Mouse (Mus musculus) heart, postnatal 10 days (tissue): ENCODE results near the gene Prkaa1. TPM values are rescaled to one million over a fixed set of nuclear protein-coding genes. Genes with fewer than 3 reads are reported as not detected.
"Not testable (repeated sequence)": the region's sequence is repeated elsewhere in the genome, so short reads cannot be mapped to it uniquely, and the experiment has no call there.

Experiments
- DNase-seq, 2 experiments: peaks; one replicate each; pipeline ENCODE4 v3.0.0; 2021
- intact Hi-C: fragments of 180-260 bp; cut with DNase I; formaldehyde crosslinking; loops from one replicate; pipeline ENCODE4 v1.15.1; 2025
- total RNA-seq, 2 experiments: library from RNA; stranded (reverse); gene quantifications; 2 replicates each; pipeline ENCODE4 v1.2.3; 2021

The Prkaa1 gene
- total RNA-seq, 2 experiments from 2014 or later: 16.9 to 18.4 TPM

- DNase-seq: peak in 1 of 2 experiments; percentile 10
- intact Hi-C loops: no loop called here
These were observed 13.7 kb downstream of the Prkaa1 start for GRCm38 (mm10) chr15:5157386-5157785.

GRCm38 (mm10) chr15:5158827-5159226 is 15.2 kb downstream of the Prkaa1 start:
- intact Hi-C loops: no loop called here
- DNase-seq: peak; percentile 41 to 58

- DNase-seq: no peak
- intact Hi-C loops: no loop called here
These were observed 21.6 kb downstream of the Prkaa1 start for GRCm38 (mm10) chr15:5165121-5165773.

GRCm38 (mm10) chr15:5173217-5173820 is 29.7 kb downstream of the Prkaa1 start:
- intact Hi-C loops: no loop called here
- DNase-seq: no peak

GRCm38 (mm10) chr15:5184668-5185330 is 41.1 kb downstream of the Prkaa1 start:
- peak in 1 of 2 experiments; percentile 31 for DNase-seq

GRCm38 (mm10) chr15:5185366-5186292 is 42.0 kb downstream of the Prkaa1 start, which contains the start of gene Ttc33:
TSS of gene Ttc33 (plus strand) at chr15:5185525.
- DNase-seq: peak; percentile 87 to 89
- intact Hi-C loops: loop anchor here (2.0 kb wide), 1 partner anchor 69 kb away; the partner anchor contains the start of gene Rpl37

More at GRCm38 (mm10) chr15:5184668-5185330, 41.1 kb downstream of the Prkaa1 start:
- intact Hi-C loops: loop anchor here (2.0 kb wide), 1 partner anchor 68 kb away; the partner anchor contains the start of gene Rpl37

- no peak for DNase-seq
- intact Hi-C loops: no loop called here
These were observed 42.6 kb downstream of the Prkaa1 start for GRCm38 (mm10) chr15:5186293-5186675.

- DNase-seq: no peak
- intact Hi-C loops: no loop called here
These were observed 43.5 kb downstream of the Prkaa1 start for GRCm38 (mm10) chr15:5187116-5187515.

GRCm38 (mm10) chr15:5188029-5188428 is 44.4 kb downstream of the Prkaa1 start:
- intact Hi-C loops: no loop called here
- DNase-seq: no peak

- DNase-seq: peak; percentile 34 to 36
- intact Hi-C loops: loop anchor here (5.0 kb wide), 1 partner anchor 1018 kb away; no protein-coding TSS in a partner anchor
These were observed 45.9 kb downstream of the Prkaa1 start for GRCm38 (mm10) chr15:5189504-5190093.

- intact Hi-C loops: loop anchor here (2.0 to 5.0 kb wide), 3 partner anchors 43 to 1013 kb away; no protein-coding TSS in a partner anchor
- DNase-seq: peak; percentile 35 to 48
These were observed 50.2 kb downstream of the Prkaa1 start for GRCm38 (mm10) chr15:5193833-5194232.

GRCm38 (mm10) chr15:5194446-5194845 is 50.8 kb downstream of the Prkaa1 start:
- intact Hi-C loops: loop anchor here (2.0 to 5.0 kb wide), 3 partner anchors 42 to 1013 kb away; no protein-coding TSS in a partner anchor
- DNase-seq: no peak

- no peak for DNase-seq
- intact Hi-C loops: loop anchor here (2.0 to 5.0 kb wide), 3 partner anchors 42 to 1012 kb away; no protein-coding TSS in a partner anchor
These were observed 51.3 kb downstream of the Prkaa1 start for GRCm38 (mm10) chr15:5194931-5195330.

GRCm38 (mm10) chr15:5195987-5196514 is 52.4 kb downstream of the Prkaa1 start:
- intact Hi-C loops: loop anchor here (2.0 kb wide), 2 partner anchors 41 to 885 kb away; no protein-coding TSS in a partner anchor
- peak; percentile 62 to 65 for DNase-seq

- intact Hi-C loops: no loop called here
- DNase-seq: peak in 1 of 2 experiments; percentile 23
These were observed 53.0 kb downstream of the Prkaa1 start for GRCm38 (mm10) chr15:5196691-5197090.

- no peak for DNase-seq
- intact Hi-C loops: no loop called here
These were observed 61.6 kb downstream of the Prkaa1 start for GRCm38 (mm10) chr15:5205222-5205621.

GRCm38 (mm10) chr15:5209116-5209515 is 65.5 kb downstream of the Prkaa1 start:
- DNase-seq: no peak
- intact Hi-C loops: no loop called here

GRCm38 (mm10) chr15:5220491-5220890 is 76.8 kb downstream of the Prkaa1 start:
- intact Hi-C loops: no loop called here
- no peak for DNase-seq

- DNase-seq, intact Hi-C loops: not testable (repeated sequence)
These were observed 87.1 kb downstream of the Prkaa1 start for GRCm38 (mm10) chr15:5230746-5231145.
